Mouse (Mus musculus): ENCODE results near the gene Wnk2. TPM values are rescaled to one million over a fixed set of nuclear protein-coding genes. Genes with fewer than 3 reads are reported as not detected.

The Wnk2 gene
- polyA plus RNA-seq, 1 experiment: 2.3 TPM

- TF ChIP-seq CTCF (conservative IDR thresholded peaks at IDR 0.05; ENCODE audit: insufficient read depth, insufficient read length, low read depth, low read length): no peak
- no peak for TF ChIP-seq POLR2A (IDR thresholded peaks at IDR 0.05; ENCODE audit: low read depth, low read length)
- no peak for DNase-seq
- Histone ChIP-seq H3K27ac (ENCODE audit: insufficient read depth, low read depth, low read length) (peak overlapping the region; percentile 90), H3K27me3 (replicated peaks; ENCODE audit: control insufficient read depth, insufficient read depth, low read length) (no peaks in the 10 kb centered on the region), H3K4me1 (ENCODE audit: control insufficient read depth, insufficient read depth, low read length) (peaks cover 34% of the 10 kb centered on the region), H3K36me3 (ENCODE audit: control insufficient read depth, insufficient read depth, low read length) (no peaks in the 10 kb centered on the region), H3K4me3 (ENCODE audit: insufficient read depth, low read depth, low read length) (0 out of 2 replicates have a peak overlapping the region, but pooled peaks have one; percentile 3)
- WGBS: 22% methylated on average over 11 of the region's 11 CpGs
Observed at GRCm38 (mm10) chr13:49186798-49187287, 39.0 kb upstream of the Wnk2 start.

GRCm38 (mm10) chr13:49183646-49184045 lies 35.8 kb upstream of the Wnk2 start:
- Histone ChIP-seq H3K4me3 (ENCODE audit: insufficient read depth, low read depth, low read length) (no peak overlapping the region), H3K27me3 (replicated peaks; ENCODE audit: control insufficient read depth, insufficient read depth, low read length) (no peaks in the 10 kb centered on the region), H3K36me3 (ENCODE audit: control insufficient read depth, insufficient read depth, low read length) (no peaks in the 10 kb centered on the region), H3K4me1 (ENCODE audit: control insufficient read depth, insufficient read depth, low read length) (peaks cover 13% of the 10 kb centered on the region), H3K27ac (ENCODE audit: insufficient read depth, low read depth, low read length) (no peak overlapping the region)
- TF ChIP-seq POLR2A (IDR thresholded peaks at IDR 0.05; ENCODE audit: low read depth, low read length) (no peak), CTCF (conservative IDR thresholded peaks at IDR 0.05; ENCODE audit: insufficient read depth, insufficient read length, low read depth, low read length) (no peak)
- peak; percentile 52 for DNase-seq
- 53% methylated on average over 5 of the region's 5 CpGs for WGBS

- DNase-seq: no peak
- H3K27me3 ChIP-seq (replicated peaks; ENCODE audit: control insufficient read depth, insufficient read depth, low read length): no peaks in the 10 kb centered on the region
- no peaks in the 10 kb centered on the region for H3K36me3 ChIP-seq (ENCODE audit: control insufficient read depth, insufficient read depth, low read length)
- H3K4me3 ChIP-seq (ENCODE audit: insufficient read depth, low read depth, low read length): no peak overlapping the region
- TF ChIP-seq CTCF (conservative IDR thresholded peaks at IDR 0.05; ENCODE audit: insufficient read depth, insufficient read length, low read depth, low read length): no peak
- no peak for TF ChIP-seq POLR2A (IDR thresholded peaks at IDR 0.05; ENCODE audit: low read depth, low read length)
- WGBS: 82% methylated on average over 5 of the region's 5 CpGs
- peaks cover 13% of the 10 kb centered on the region for H3K4me1 ChIP-seq (ENCODE audit: control insufficient read depth, insufficient read depth, low read length)
- no peak overlapping the region for H3K27ac ChIP-seq (ENCODE audit: insufficient read depth, low read depth, low read length)
Observed at GRCm38 (mm10) chr13:49183161-49183560, 35.3 kb upstream of the Wnk2 start.

- no peak for DNase-seq
- H3K4me3 ChIP-seq (ENCODE audit: insufficient read depth, low read depth, low read length): no peak overlapping the region
- 92% methylated on average over 3 of the region's 3 CpGs for WGBS
- no peaks in the 10 kb centered on the region for H3K27me3 ChIP-seq (replicated peaks; ENCODE audit: control insufficient read depth, insufficient read depth, low read length)
- no peaks in the 10 kb centered on the region for H3K36me3 ChIP-seq (ENCODE audit: control insufficient read depth, insufficient read depth, low read length)
- TF ChIP-seq POLR2A (IDR thresholded peaks at IDR 0.05; ENCODE audit: low read depth, low read length): no peak
- no peak for TF ChIP-seq CTCF (conservative IDR thresholded peaks at IDR 0.05; ENCODE audit: insufficient read depth, insufficient read length, low read depth, low read length)
- no peak overlapping the region for H3K27ac ChIP-seq (ENCODE audit: insufficient read depth, low read depth, low read length)
- H3K4me1 ChIP-seq (ENCODE audit: control insufficient read depth, insufficient read depth, low read length): peaks cover 6% of the 10 kb centered on the region
Observed at GRCm38 (mm10) chr13:49181411-49181984, 33.7 kb upstream of the Wnk2 start.

GRCm38 (mm10) chr13:49180691-49181090 lies 32.9 kb upstream of the Wnk2 start:
- TF ChIP-seq CTCF (conservative IDR thresholded peaks at IDR 0.05; ENCODE audit: insufficient read depth, insufficient read length, low read depth, low read length): no peak
- no peak for TF ChIP-seq POLR2A (IDR thresholded peaks at IDR 0.05; ENCODE audit: low read depth, low read length)

GRCm38 (mm10) chr13:49180274-49180673 lies 32.5 kb upstream of the Wnk2 start:
- Histone ChIP-seq H3K4me1 (ENCODE audit: control insufficient read depth, insufficient read depth, low read length) (peaks cover 4% of the 10 kb centered on the region), H3K36me3 (ENCODE audit: control insufficient read depth, insufficient read depth, low read length) (no peaks in the 10 kb centered on the region), H3K27ac (ENCODE audit: insufficient read depth, low read depth, low read length) (no peak overlapping the region), H3K27me3 (replicated peaks; ENCODE audit: control insufficient read depth, insufficient read depth, low read length) (no peaks in the 10 kb centered on the region), H3K4me3 (ENCODE audit: insufficient read depth, low read depth, low read length) (no peak overlapping the region)
- no peak for DNase-seq
- 93% methylated on average over 5 of the region's 5 CpGs for WGBS
- TF ChIP-seq CTCF (conservative IDR thresholded peaks at IDR 0.05; ENCODE audit: insufficient read depth, insufficient read length, low read depth, low read length) (no peak), POLR2A (IDR thresholded peaks at IDR 0.05; ENCODE audit: low read depth, low read length) (no peak)

More at GRCm38 (mm10) chr13:49180691-49181090, 32.9 kb upstream of the Wnk2 start:
- Histone ChIP-seq H3K36me3 (ENCODE audit: control insufficient read depth, insufficient read depth, low read length) (no peaks in the 10 kb centered on the region), H3K4me3 (ENCODE audit: insufficient read depth, low read depth, low read length) (no peak overlapping the region), H3K4me1 (ENCODE audit: control insufficient read depth, insufficient read depth, low read length) (peaks cover 4% of the 10 kb centered on the region), H3K27me3 (replicated peaks; ENCODE audit: control insufficient read depth, insufficient read depth, low read length) (no peaks in the 10 kb centered on the region), H3K27ac (ENCODE audit: insufficient read depth, low read depth, low read length) (no peak overlapping the region)
- WGBS: 59% methylated on average over 1 of the region's 1 CpGs
- no peak for DNase-seq

GRCm38 (mm10) chr13:49178839-49179585 lies 31.2 kb upstream of the Wnk2 start:
- TF ChIP-seq CTCF (conservative IDR thresholded peaks at IDR 0.05; ENCODE audit: insufficient read depth, insufficient read length, low read depth, low read length): no peak
- no peak for TF ChIP-seq POLR2A (IDR thresholded peaks at IDR 0.05; ENCODE audit: low read depth, low read length)
- H3K27ac ChIP-seq (ENCODE audit: insufficient read depth, low read depth, low read length): no peak overlapping the region
- peak; percentile 62 for DNase-seq
- no peak overlapping the region for H3K4me3 ChIP-seq (ENCODE audit: insufficient read depth, low read depth, low read length)
- H3K4me1 ChIP-seq (ENCODE audit: control insufficient read depth, insufficient read depth, low read length): peaks cover 4% of the 10 kb centered on the region
- 56% methylated on average over 19 of the region's 19 CpGs for WGBS
- no peaks in the 10 kb centered on the region for H3K27me3 ChIP-seq (replicated peaks; ENCODE audit: control insufficient read depth, insufficient read depth, low read length)
- H3K36me3 ChIP-seq (ENCODE audit: control insufficient read depth, insufficient read depth, low read length): no peaks in the 10 kb centered on the region
